Mouse (Mus musculus) hindbrain, embryonic 13.5 days (tissue): Measurements from ENCODE around the gene BC030867. TPM values are rescaled to one million over a fixed set of nuclear protein-coding genes. Genes with fewer than 3 reads are reported as not detected.

Experiments used
- ATAC-seq: fragments of 200-750 bp; cut with Nextera tagmentation; 2 replicates; pipeline ENCODE4 v1.8.0; 2017; ENCODE audit warnings: moderate TSS enrichment; ENCODE audit not compliant: low FRiP score
- H3K27ac ChIP-seq: fragments of 300-500 bp; sonication (generic); 2 replicates; pipeline ENCODE4 v1.5.1; 2015; ENCODE audit warnings: inconsistent platforms, mild to moderate bottlenecking, moderate library complexity
- H3K27me3 ChIP-seq: fragments of 300-500 bp; sonication (generic); 2 replicates; pipeline ENCODE4 v1.6.1; 2015; ENCODE audit warnings: mild to moderate bottlenecking, inconsistent platforms
- H3K36me3 ChIP-seq: fragments of 300-500 bp; sonication (generic); 2 replicates; pipeline ENCODE4 v1.6.1; 2015; ENCODE audit warnings: mild to moderate bottlenecking, inconsistent platforms
- H3K4me1 ChIP-seq: fragments of 300-500 bp; sonication (generic); replicated peaks from 2 replicates; pipeline ENCODE4 v1.6.1; 2015; ENCODE audit warnings: inconsistent platforms
- H3K4me2 ChIP-seq: fragments of 300-500 bp; sonication (generic); 2 replicates; pipeline ENCODE4 v1.6.1; 2015; ENCODE audit warnings: inconsistent platforms, mild to moderate bottlenecking, moderate library complexity
- H3K4me3 ChIP-seq: fragments of 300-500 bp; sonication (generic); 2 replicates; pipeline ENCODE4 v1.5.1; 2015; ENCODE audit warnings: mild to moderate bottlenecking, inconsistent platforms
- H3K9ac ChIP-seq: fragments of 300-500 bp; sonication (generic); 2 replicates; pipeline ENCODE4 v1.6.1; 2015; ENCODE audit warnings: mild to moderate bottlenecking, inconsistent platforms
- H3K9me3 ChIP-seq: fragments of 300-500 bp; sonication (generic); 2 replicates; pipeline ENCODE4 v1.6.1; 2016; ENCODE audit warnings: inconsistent platforms
- WGBS: fragments of 180-500 bp; shearing (Covaris S2); methylation state at CpG from one replicate; pipeline ENCODE4 v1.1.7; 2015; 5-methylcytosine and 5-hydroxymethylcytosine counted together
- polyA plus RNA-seq: library from polyadenylated mRNA; unstranded; fragments of >200 nt; fragmentation: Nextera tagmentation; extraction: Ambion mirVana; gene quantifications from 2 replicates; pipeline ENCODE4 v1.2.1, GENCODE M21; 2015

BC030867 gene
- polyA plus RNA-seq, 1 experiment from 2014 or later = 3.8 TPM

DNA sequence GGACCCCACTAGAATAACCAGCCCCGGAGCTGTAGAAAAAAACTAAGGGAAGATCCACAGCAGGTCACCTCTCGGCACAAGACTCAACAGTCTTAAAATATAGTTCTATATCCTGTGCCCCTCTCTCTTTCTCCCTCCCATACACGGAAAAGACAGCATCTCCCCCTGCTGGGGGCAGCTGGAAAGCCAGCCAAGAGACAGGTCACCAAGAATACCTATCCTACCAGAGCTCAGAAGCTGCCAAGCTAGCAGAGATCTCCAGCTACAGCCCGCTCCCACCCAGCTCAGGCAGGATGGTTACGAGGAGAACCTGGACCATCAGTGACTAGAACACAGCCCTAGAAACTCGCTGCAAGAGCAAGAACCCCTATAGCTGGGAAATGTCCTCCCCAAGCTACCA is 25.5 kb upstream of the BC030867 start:
- no peak for ATAC-seq
- no peak overlapping the region for H3K9ac ChIP-seq
- H3K9me3 ChIP-seq = no peaks in the 10 kb centered on the region
- H3K4me1 ChIP-seq = peaks cover 90% of the 10 kb centered on the region
- no peaks in the 10 kb centered on the region for H3K27me3 ChIP-seq
- WGBS = 44% methylated on average over 6 of the region's 6 CpGs
- no peak overlapping the region for H3K4me3 ChIP-seq
- peaks cover 44% of the 10 kb centered on the region for H3K36me3 ChIP-seq
- no peak overlapping the region for H3K4me2 ChIP-seq
- H3K27ac ChIP-seq = no peak overlapping the region

DNA sequence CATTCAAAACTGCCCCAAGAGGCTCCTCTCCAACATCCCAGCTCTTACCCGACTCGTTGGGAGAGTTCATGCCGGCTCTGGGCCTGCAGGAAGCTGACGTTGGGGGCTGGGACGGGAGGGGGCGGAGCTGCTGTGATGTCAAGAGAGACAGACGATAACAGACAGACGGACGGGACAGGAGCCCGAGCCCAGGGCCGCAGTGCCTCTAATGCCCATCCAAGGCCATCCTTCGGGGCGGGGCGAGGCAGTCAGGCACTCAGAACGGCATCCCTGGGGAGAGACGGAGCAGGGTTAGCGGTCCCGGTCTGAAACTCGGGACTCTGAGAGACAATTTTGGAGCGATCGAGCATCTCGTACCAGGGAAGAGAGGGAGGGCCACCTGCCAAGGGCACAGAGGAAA is 24.0 kb upstream of the BC030867 start:
- Histone ChIP-seq H3K9me3 (no peaks in the 10 kb centered on the region), H3K4me3 (peak overlapping the region; percentile 22), H3K4me2 (peak overlapping the region; percentile 82), H3K36me3 (peaks cover 43% of the 10 kb centered on the region), H3K9ac (peak overlapping the region; percentile 63), H3K4me1 (peaks cover 88% of the 10 kb centered on the region), H3K27me3 (no peaks in the 10 kb centered on the region), H3K27ac (no peak overlapping the region)
- WGBS = 3% methylated on average over 22 of the region's 22 CpGs
- ATAC-seq = no peak

DNA sequence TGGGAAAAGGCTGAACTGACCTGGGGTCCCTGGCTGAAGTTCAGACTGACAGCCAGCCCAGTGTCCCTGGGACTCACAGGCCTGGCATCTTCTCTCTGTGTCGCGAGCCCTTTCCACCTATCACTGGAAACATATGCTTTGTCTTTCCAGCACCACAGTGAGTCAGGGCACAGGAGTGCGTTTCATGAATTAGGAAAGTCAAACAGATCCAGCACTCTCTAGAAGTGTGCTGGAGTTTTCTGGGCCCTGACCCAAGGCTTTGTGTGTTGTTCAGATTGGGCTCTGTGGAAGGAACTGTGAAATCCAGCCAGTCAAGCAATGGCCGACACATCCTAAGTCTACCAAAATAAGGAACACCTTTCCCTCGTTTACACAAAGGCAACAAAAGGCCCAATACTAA is 23.5 kb upstream of the BC030867 start:
- no peaks in the 10 kb centered on the region for H3K9me3 ChIP-seq
- H3K4me1 ChIP-seq = peaks cover 83% of the 10 kb centered on the region
- peak overlapping the region; percentile 22; the same call in 1 of the 2 replicates for H3K4me3 ChIP-seq
- H3K9ac ChIP-seq = peak overlapping the region; percentile 63
- ATAC-seq = no peak
- peaks cover 38% of the 10 kb centered on the region for H3K36me3 ChIP-seq
- WGBS = 67% methylated on average over 5 of the region's 5 CpGs
- no peaks in the 10 kb centered on the region for H3K27me3 ChIP-seq
- peak overlapping the region; percentile 82 for H3K4me2 ChIP-seq
- H3K27ac ChIP-seq = no peak overlapping the region

DNA sequence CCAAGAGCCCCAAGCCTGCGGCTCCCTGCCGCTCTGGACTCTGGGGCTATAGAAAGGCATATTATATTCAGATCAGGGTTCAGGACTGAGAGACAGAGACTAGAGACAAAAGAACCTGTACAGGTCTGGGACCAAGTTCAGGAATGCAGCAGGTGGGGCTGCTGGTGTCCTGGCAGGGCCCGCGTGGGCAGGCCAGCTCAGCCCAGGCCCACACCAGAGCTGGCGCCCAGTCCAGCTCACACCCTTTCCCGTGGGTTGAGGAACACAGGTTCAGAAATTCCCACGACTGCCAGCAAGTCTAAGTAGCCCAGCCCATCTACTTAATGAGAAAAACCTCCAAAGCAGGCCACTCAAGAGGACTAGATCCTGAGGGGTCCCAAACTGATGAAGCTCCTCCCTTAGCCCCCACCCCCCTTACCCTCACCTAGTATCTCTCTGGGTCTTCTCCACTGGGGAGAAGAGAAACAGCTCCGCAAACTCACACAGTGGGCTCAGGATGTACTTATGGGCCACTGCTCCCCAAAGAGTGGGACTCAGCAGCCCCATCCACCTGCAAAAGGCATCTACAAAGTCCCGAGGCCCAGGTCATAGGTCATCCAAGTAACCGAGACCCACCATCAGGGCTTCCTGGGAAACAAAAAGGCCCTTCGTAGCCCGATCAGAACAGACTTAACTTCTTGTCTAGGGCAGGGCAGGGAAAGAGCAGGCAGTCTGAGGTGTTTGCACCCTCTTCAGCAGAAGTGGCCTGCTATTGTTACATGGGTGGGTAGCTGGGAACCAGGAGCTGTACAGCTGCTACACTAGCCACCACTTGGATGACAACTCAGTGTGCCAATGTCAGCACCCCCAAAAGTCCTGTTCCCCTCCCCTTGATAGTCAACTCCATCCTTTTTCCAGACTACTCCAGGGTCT is 22.4 kb upstream of the BC030867 start:
- peaks cover 82% of the 10 kb centered on the region for H3K4me1 ChIP-seq
- H3K36me3 ChIP-seq = peaks cover 28% of the 10 kb centered on the region
- H3K27me3 ChIP-seq = no peaks in the 10 kb centered on the region
- WGBS = 56% methylated on average over 12 of the region's 12 CpGs
- H3K27ac ChIP-seq = peak overlapping the region; percentile 96; the same call in 1 of the 2 replicates
- H3K9me3 ChIP-seq = no peaks in the 10 kb centered on the region
- peak overlapping the region; percentile 82 for H3K4me2 ChIP-seq
- H3K4me3 ChIP-seq = peak overlapping the region; percentile 78
- peak overlapping the region; percentile 93 for H3K9ac ChIP-seq
- ATAC-seq = no peak

DNA sequence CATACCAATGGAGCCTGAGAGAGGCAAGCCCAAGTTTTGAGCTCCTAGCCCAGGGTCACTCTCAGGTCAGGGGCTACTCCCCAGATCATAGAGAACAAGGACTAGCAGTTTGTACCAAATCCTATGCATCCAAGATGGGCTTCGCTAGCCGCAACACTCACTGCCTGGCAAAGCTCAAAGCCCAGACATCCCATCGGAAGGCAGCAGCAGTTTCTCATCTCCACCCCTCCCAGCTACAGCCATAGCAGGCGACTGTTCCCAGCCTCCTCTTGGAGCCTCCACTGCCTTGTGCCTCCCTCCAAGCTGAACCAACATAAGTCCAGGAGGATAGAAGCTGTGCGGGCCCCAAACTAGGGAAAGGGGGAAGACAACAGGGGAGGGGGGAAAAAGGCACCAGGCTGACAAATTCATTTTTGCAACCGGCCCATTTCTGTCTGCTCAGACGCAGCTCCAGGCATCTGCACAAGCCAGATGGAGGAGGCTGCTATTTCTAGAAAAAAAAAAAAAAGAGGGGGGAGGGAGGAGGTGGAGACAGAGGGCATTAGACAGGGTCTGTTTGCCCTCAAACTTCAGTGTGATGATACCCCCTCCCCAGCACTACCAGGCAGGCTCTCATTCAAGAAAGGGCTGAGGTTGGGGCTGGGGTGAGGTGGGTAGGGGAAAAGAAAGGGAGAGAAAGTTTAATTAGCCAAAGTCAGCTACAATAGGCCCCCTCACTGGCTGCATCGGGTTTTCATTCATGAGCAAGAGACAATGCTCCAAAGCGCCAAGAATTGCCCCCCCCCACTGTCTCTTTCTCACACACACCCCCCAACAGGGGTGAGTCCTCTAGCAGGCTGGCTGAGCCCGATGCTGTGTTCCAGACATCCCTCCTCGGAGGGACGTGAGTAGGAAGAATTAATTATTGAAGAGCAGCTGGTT is 21.2 kb upstream of the BC030867 start:
- peaks cover 16% of the 10 kb centered on the region; the same call in 1 of the 2 replicates for H3K36me3 ChIP-seq
- peaks cover 73% of the 10 kb centered on the region for H3K4me1 ChIP-seq
- WGBS = 6% methylated on average over 12 of the region's 12 CpGs

DNA sequence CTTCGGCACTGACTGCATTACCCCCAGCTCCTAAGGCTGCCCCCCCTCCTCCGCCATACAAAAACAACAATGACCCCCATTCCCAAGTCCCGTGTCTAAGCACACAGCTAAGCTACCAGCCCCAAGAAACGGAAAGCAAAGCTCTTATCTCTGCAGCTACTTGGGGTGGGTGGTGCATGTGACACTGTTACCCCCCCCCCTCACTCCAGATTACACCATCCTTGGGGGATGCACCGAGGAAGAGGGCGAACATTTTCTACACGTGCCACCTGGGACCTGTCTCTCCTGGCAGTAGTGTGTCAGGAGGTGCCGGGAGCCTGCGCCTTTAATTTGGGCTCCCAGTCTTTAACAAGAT is 20.5 kb upstream of the BC030867 start:
- Histone ChIP-seq H3K27me3 (no peaks in the 10 kb centered on the region), H3K9ac (peak overlapping the region; percentile 93), H3K9me3 (no peaks in the 10 kb centered on the region), H3K4me3 (peak overlapping the region; percentile 78), H3K27ac (peak overlapping the region; percentile 96), H3K36me3 (peaks cover 11% of the 10 kb centered on the region; the same call in 1 of the 2 replicates), H3K4me1 (peaks cover 66% of the 10 kb centered on the region), H3K4me2 (peak overlapping the region; percentile 82)
- ATAC-seq = no peak
- WGBS = 11% methylated on average over 9 of the region's 9 CpGs

More for the DNA sequence above, 21.2 kb upstream of the BC030867 start:
- ATAC-seq = peak; percentile 51
- Histone ChIP-seq H3K27me3 (no peaks in the 10 kb centered on the region), H3K4me2 (peak overlapping the region; percentile 82), H3K9ac (peak overlapping the region; percentile 93), H3K27ac (peak overlapping the region; percentile 96), H3K9me3 (no peaks in the 10 kb centered on the region), H3K4me3 (peak overlapping the region; percentile 78)

DNA sequence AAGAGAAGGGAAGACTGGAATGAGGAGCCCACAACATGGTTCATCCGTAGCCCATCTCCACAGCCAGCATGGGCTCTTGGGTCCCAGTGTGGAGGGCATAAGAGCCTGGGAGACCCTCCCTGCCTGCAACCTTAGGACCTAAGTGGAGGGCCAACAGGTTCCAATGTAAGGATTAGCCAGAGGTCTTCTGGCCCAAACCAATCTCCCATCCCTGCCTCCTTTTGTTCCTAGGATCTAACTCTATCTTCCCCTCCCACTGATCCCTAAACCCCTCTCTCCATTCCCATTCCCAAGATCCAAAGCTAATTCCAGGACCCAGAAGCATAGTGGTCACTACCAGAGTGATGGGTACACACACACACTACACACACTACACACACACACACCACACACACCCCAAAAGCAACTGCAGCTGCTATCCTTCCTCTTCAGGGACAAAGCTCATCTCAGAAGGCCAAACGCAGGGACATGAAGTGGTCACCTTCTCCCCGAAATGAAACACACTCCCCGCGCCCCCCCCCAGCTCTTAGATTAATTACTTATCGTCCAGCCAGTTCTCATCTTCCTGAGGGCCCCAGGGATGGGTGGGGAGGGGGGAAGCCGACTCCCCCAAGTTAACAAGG is 19.9 kb upstream of the BC030867 start:
- H3K27ac ChIP-seq = peak overlapping the region; percentile 96
- ATAC-seq = no peak
- WGBS = 10% methylated on average over 7 of the region's 7 CpGs
- H3K9me3 ChIP-seq = no peaks in the 10 kb centered on the region
- no peaks in the 10 kb centered on the region for H3K27me3 ChIP-seq
- H3K4me2 ChIP-seq = peak overlapping the region; percentile 82
- H3K4me1 ChIP-seq = peaks cover 60% of the 10 kb centered on the region
- H3K36me3 ChIP-seq = peaks cover 5% of the 10 kb centered on the region; the same call in 1 of the 2 replicates
- peak overlapping the region; percentile 93 for H3K9ac ChIP-seq
- peak overlapping the region; percentile 78 for H3K4me3 ChIP-seq

DNA sequence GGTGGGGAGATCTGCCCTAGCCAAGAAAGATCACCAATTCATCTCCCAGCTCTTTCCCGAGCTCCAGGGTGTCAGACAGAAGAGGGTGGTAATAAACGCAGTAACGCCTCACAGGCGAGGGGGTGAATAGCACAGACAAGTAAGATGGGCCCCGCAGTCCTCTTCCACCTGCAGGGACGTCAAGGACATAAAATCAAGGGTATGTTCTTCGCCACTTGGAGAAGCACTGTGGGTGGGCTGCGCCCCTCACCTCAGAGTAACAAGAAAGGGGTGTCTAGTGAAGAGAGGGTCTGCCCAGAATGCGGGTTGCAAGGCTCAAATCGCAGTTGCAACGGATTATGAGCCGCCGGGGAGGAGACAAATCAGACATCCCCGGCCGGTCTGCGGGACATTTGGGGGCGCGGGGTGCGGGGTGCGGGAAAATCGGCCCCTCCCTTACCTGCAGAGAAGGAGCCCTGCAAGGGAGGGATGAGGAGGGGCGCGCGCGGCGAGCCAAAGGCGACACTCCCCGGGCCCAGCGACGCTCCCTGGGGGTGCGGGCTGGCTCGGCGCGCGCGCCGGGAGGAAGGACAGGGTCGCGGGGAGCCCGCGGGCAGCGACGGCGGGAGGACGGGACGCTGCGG is 19.2 kb upstream of the BC030867 start:
- ATAC-seq = peak; percentile 22
- H3K27me3 ChIP-seq = no peaks in the 10 kb centered on the region
- peak overlapping the region; percentile 93 for H3K9ac ChIP-seq
- 1% methylated on average over 32 of the region's 47 CpGs for WGBS
- peak overlapping the region; percentile 96 for H3K27ac ChIP-seq
- peak overlapping the region; percentile 78 for H3K4me3 ChIP-seq
- peaks cover 54% of the 10 kb centered on the region for H3K4me1 ChIP-seq
- H3K9me3 ChIP-seq = no peaks in the 10 kb centered on the region
- H3K4me2 ChIP-seq = peak overlapping the region; percentile 82
- H3K36me3 ChIP-seq = no peaks in the 10 kb centered on the region

DNA sequence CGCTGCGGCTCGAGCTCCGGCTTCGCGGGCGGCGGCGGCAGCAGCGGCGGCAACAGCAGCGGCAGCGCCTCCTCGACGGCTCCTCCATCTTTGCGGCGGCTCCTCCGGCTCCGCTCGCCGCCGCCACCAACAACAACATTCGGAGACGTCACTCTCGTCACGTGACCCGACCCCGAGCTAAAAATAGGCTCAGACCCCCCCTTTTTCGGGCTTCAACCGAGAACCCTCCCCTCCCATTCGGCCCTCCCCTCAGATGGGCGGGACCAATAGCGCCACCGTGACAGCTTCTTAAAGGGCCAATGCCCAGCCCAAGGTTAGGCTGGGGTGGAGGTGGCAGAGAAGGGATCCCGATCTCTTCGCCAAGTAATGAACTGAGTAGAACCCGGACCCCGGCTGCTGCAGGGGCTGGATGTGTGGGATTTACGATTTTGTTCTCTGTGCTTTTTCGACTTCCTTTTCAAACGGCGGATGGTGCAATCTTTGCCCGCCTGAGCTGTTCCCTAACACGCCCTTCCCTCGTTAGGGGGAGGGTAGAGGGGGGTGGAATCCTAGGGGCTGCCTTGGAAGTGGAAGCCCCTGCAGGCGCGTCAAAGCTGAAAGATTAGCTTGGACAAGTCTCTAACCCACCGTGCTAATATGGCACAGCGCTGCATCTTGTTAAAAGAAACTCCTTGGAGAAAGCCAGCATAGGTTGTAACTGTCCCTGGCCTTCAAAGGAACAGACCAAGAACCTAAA is 18.5 kb upstream of the BC030867 start, which contains the start of gene Hdac5:
Hdac5 (minus strand) TSS at position 161 of the 736 bp plus-strand sequence.
- H3K27me3 ChIP-seq = no peaks in the 10 kb centered on the region
- peak within 1 kb of the TSS; percentile 78 for H3K4me3 ChIP-seq
- peak within 1 kb of the TSS; percentile 93 for H3K9ac ChIP-seq
- 0% methylated on average over 40 of the region's 49 CpGs for WGBS
- peak within 1 kb of the TSS; percentile 82 for H3K4me2 ChIP-seq
- peaks cover 46% of the 10 kb centered on the region for H3K4me1 ChIP-seq
- no peaks in the 10 kb centered on the region for H3K36me3 ChIP-seq
- no peaks in the 10 kb centered on the region for H3K9me3 ChIP-seq
- peak; percentile 87 for ATAC-seq
- H3K27ac ChIP-seq = peak within 1 kb of the TSS; percentile 96

DNA sequence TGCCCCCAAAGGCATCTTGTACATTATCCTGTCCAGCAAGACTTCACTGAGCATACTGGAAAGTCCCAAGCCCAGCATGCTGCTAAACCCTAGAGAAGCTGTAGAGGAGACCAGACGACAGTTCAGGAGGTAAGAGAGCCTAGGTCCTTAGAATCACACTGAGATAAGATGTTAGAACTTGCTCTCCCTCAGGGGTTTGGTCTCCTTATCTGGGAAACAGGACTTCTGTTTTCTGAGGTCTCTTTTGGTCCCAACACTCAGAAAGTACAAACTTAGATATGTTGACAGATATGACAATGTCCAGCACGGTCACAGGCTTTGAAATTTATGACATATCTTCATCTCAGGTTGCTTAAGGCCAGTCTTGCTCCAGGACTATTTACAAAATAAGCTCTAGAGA is 12.7 kb upstream of the BC030867 start:
- no peak for ATAC-seq
- Histone ChIP-seq H3K36me3 (no peaks in the 10 kb centered on the region), H3K4me1 (no peaks in the 10 kb centered on the region), H3K4me2 (no peak overlapping the region), H3K4me3 (no peak overlapping the region), H3K9ac (no peak overlapping the region), H3K27me3 (no peaks in the 10 kb centered on the region), H3K27ac (no peak overlapping the region), H3K9me3 (no peaks in the 10 kb centered on the region)
- 86% methylated on average over 2 of the region's 2 CpGs for WGBS

DNA sequence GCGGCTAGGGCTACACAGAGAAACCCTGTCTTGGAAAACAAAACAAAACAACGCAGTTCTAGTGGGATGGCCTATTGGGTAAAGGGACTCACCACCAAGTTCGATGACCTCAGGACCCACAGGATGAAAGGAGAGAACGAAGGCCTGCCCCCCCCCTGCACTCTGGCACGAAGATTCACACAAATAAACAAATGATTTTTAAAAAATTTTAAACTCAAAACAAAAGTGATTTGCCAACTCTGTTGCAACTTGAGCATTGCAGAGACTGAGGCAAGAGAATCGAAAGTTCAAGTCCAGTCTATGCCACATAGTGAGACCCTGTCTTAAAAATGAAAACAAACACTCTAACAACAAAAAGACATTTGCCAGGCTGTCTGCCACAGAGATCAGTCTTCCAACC is 8.0 kb upstream of the BC030867 start:
- H3K9me3 ChIP-seq = no peaks in the 10 kb centered on the region
- WGBS = 88% methylated on average over 6 of the region's 6 CpGs
- H3K27ac ChIP-seq = no peak overlapping the region
- no peak overlapping the region for H3K9ac ChIP-seq
- ATAC-seq = no peak
- no peak overlapping the region for H3K4me3 ChIP-seq
- H3K36me3 ChIP-seq = no peaks in the 10 kb centered on the region
- no peaks in the 10 kb centered on the region for H3K27me3 ChIP-seq
- peaks cover 15% of the 10 kb centered on the region for H3K4me1 ChIP-seq
- H3K4me2 ChIP-seq = no peak overlapping the region
